Mouse (Mus musculus): ENCODE measurements around the gene Psmd12.

- TF ChIP-seq CTCF (IDR thresholded peaks at IDR 0.05; ENCODE audit: borderline replicate concordance, extremely low read depth, insufficient read depth, insufficient read length) = no peak
- no peak for TF ChIP-seq POLR2A (IDR thresholded peaks at IDR 0.05; ENCODE audit: borderline replicate concordance, extremely low read depth, insufficient read depth, insufficient read length, poor library complexity, severe bottlenecking)
Measured at GRCm38 (mm10) chr11:107531445-107531844, 52.2 kb downstream of the Psmd12 start.

Data from brain, embryonic 14.5 days (tissue).